Mouse (Mus musculus): ENCODE data around the gene Sox13. TPM values are rescaled to one million over a fixed set of nuclear protein-coding genes. Genes with fewer than 3 reads are reported as not detected.

Sox13 gene
- total RNA-seq (2023): 1 to 10 TPM in 1 of 2 experiments, under 1 TPM in 1; 0.78 to 1.9 TPM

DNA sequence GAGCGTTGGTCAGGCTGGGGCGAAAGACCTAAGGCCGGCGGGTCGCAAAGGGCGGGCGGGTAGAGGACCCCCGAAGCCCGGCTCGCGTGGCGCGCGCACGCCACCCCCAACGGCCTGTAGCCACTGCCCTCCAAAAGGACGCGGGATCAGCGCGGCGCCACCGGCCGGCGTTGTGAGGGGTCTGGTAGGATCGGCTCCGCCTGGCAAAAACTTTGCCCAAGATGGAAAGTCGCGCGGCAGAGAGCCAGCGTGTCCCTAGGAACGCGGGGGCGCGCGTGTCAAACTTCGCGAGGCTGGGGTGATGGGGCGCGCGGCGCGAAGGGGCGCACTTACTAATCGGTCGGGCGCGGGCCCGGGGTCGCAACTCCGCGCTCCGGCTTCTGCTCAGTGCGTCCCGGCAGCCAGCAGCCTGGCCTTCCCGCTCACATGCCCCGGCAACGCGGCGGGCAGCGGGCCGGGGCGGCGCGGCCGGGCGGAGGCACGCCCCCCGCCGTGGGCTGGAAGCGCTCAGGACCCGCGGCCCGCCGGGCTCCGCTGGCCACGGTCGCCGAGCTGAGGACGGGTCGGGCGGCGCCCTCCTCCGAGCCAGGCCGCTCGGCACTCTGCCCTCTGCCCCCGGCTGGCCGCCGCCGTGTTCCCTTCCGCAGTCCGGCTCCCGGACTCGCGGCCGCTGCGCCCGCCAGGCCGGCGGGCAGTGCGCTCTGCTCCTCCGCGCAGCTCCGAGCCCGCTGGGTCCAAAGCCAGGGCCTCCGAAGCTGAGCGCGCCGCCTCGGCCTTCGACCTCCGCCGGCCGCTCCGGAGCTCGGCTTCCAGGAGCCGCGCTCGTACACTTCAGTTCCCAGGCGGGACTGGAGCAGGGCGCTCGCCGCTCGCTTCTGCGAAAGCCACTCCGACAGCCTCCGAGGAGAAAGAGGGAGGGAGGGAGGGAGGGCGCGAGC lies at the start of gene Sox13:
TSS of gene Sox13 (minus strand) at position 835 of the 938 bp plus-strand sequence.

DNA sequence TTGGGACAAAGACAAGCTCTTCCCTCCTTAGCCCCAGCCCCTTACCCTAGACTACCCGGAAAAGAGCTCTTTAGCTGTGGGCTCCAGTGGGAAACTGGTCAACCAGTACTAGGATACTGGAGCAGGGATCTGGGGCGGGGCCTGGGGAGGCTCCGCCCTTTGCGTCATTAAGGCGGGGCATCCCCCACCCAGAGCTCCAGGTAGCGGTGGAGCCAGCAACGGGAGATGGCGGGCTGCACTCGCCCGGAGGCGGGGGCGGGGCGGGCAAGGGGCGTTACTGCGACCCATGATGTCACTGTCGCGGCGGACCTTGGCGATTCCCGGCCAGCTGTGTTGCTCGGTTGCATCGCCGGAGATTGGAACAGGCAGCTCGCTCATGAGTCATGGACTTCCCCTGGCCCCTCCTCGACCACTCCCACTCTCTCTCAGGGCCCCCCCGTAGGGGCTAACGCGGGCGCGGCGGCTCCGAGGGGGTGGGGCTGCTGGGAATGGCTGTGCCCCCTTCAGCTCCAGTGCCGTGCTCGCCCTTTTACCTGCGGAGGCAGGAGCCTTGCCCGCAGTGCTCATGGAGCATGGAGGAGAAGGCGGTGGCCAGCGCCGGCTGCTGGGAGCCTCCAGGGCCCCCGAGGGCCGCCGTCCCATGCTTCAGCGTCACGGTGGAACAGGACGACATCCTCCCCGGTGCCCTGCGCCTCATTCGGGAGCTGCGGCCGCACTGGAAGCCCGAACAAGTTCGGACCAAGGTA lies 60.7 kb downstream of the Sox13 start, which contains the start of gene Etnk2:
TSS of gene Etnk2 (plus strand) at position 297 of the 746 bp plus-strand sequence.

DNA sequence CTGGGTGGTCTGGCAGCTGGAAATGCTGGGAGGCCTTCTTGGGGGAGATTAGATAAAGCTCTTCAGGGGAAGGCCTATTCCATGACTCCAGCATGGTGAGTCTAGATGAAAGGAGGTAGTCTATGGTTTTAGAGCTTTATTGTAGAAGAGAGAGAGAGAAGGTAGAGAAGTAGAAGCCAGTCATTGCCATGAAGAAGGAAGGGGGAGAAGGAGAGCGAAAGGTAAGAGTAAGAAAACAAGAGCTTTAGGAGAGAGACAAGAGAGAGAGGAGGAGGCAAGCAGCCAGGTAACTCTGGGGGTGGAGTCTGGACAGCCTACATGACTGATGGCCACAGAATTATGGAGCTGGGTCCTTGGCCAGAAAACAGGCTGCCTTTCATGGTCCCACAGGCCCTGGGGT lies 74.0 kb downstream of the Sox13 start, which contains the start of gene Ren1:
TSS of gene Ren1 (plus strand) at position 301 of the 400 bp plus-strand sequence.

Other genes starting within 250 kb of the Sox13 start
- not detected for gene Golt1a, start 114.6 kb downstream of the Sox13 start, total RNA-seq (2023)
- gene Kiss1, start 102.5 kb downstream of the Sox13 start, total RNA-seq (2023): not detected
- not detected for gene Ren1, start 73.9 kb downstream of the Sox13 start, total RNA-seq (2023)
- not detected for gene Etnk2, start 60.8 kb downstream of the Sox13 start, total RNA-seq (2023)
- 100 to 1,000 TPM; 162 to 188 TPM for gene Snrpe, start 185.9 kb upstream of the Sox13 start, total RNA-seq (2023)
- gene Zbed6, start 236.5 kb upstream of the Sox13 start, total RNA-seq (2023): 10 to 100 TPM; 28.6 to 32.8 TPM
- 10 to 100 TPM; 49.7 to 57.8 TPM for gene Gm38394, start 236.9 kb upstream of the Sox13 start, total RNA-seq (2023)